Mouse (Mus musculus) CH12.LX (cell line): ENCODE results near the gene Sec31b. TPM values are rescaled to one million over a fixed set of nuclear protein-coding genes. Genes with fewer than 3 reads are reported as not detected.

Experiments
- DNase-seq: peaks from one replicate; pipeline ENCODE4 v3.0.0-alpha.2; 2013; ENCODE audit errors: extremely low read depth
- H3K27ac ChIP-seq: 2 replicates; pipeline ENCODE4 v1.5.1; 2012; ENCODE audit warnings: low read depth, mild to moderate bottlenecking, control low read depth, moderate library complexity; ENCODE audit not compliant: insufficient read depth
- H3K27me3 ChIP-seq: replicated peaks from 2 replicates; pipeline ENCODE3; 2012; ENCODE audit warnings: inconsistent platforms
- H3K36me3 ChIP-seq, 2 experiments: replicated peaks in 1 of 2; 2 replicates each; pipeline versions ENCODE3 to v1.6.1; 2012; ENCODE audit warnings: inconsistent platforms in 1 of 2, low read length in 1 of 2, mild to moderate bottlenecking in 1 of 2, mixed read lengths in 1 of 2, moderate library complexity in 1 of 2; ENCODE audit not compliant: control insufficient read depth in 1 of 2, insufficient read depth in 1 of 2
- H3K4me1 ChIP-seq, 2 experiments: 2 replicates each; pipeline ENCODE4 v1.6.1; 2012; ENCODE audit warnings: inconsistent platforms in 1 of 2, moderate library complexity in 1 of 2; ENCODE audit not compliant: insufficient read depth in 2 of 2, control insufficient read depth in 1 of 2
- H3K4me2 ChIP-seq: 2 replicates; pipeline ENCODE4 v1.6.1; 2012; ENCODE audit warnings: low read depth, mild to moderate bottlenecking, control low read depth; ENCODE audit not compliant: poor library complexity, insufficient read depth, severe bottlenecking
- H3K4me3 ChIP-seq, 3 experiments: fragments of 150-350 bp in 1 of 3; sonication (generic) in 1 of 3; replicated peaks in 1 of 3; 2 replicates each; pipeline versions ENCODE3 to v1.5.1; 2011 to 2012; ENCODE audit warnings: low read depth in 2 of 3, low read length in 2 of 3, mild to moderate bottlenecking in 2 of 3, moderate library complexity in 2 of 3, control low read depth in 1 of 3, improper control_type of control experiment in 1 of 3, inconsistent platforms in 1 of 3, mixed read lengths in 1 of 3; ENCODE audit not compliant: poor library complexity in 1 of 3
- H3K79me2 ChIP-seq: replicated peaks from 2 replicates; pipeline ENCODE4 v1.6.1; 2012; ENCODE audit warnings: mild to moderate bottlenecking, moderate library complexity; ENCODE audit not compliant: control insufficient read depth, poor library complexity, insufficient read depth, severe bottlenecking; ENCODE audit errors: extremely low read depth
- H3K9ac ChIP-seq: 2 replicates; pipeline ENCODE4 v1.6.1; 2012; ENCODE audit warnings: low read depth, mild to moderate bottlenecking, control low read depth, moderate library complexity; ENCODE audit not compliant: insufficient read depth
- H3K9me3 ChIP-seq: replicated peaks from 2 replicates; pipeline ENCODE3; 2012; ENCODE audit warnings: low read length, inconsistent platforms, mixed read lengths
- BHLHE40 ChIP-seq: IDR thresholded peaks from 2 replicates; pipeline ENCODE4 v1.6.1; 2011; ENCODE audit warnings: mild to moderate bottlenecking, low read depth, low read length, improper control_type of control experiment
- CHD2 ChIP-seq: IDR thresholded peaks from 2 replicates; pipeline ENCODE4 v1.6.1; 2011; ENCODE audit warnings: low read length, improper control_type of control experiment
- E2F4 ChIP-seq: IDR thresholded peaks from 2 replicates; pipeline ENCODE4 v1.6.1; 2011; ENCODE audit warnings: low read depth, low read length, improper control_type of control experiment; ENCODE audit not compliant: insufficient replicate concordance
- EP300 ChIP-seq: IDR thresholded peaks from 2 replicates; pipeline ENCODE4 v1.6.1; 2011; ENCODE audit warnings: low read length, improper control_type of control experiment
- GABPA ChIP-seq: IDR thresholded peaks from 2 replicates; pipeline ENCODE4 v1.6.1; 2012; ENCODE audit warnings: low read depth, low read length, improper control_type of control experiment, inconsistent platforms; ENCODE audit not compliant: insufficient replicate concordance
- HCFC1 ChIP-seq: IDR thresholded peaks from 2 replicates; pipeline ENCODE4 v1.6.1; 2012; ENCODE audit warnings: low read depth, mild to moderate bottlenecking, inconsistent platforms, low read length, improper control_type of control experiment
- JUN ChIP-seq: IDR thresholded peaks from 2 replicates; pipeline ENCODE4 v1.6.1; 2011; ENCODE audit warnings: low read depth, mild to moderate bottlenecking, low read length, improper control_type of control experiment, moderate library complexity; ENCODE audit not compliant: insufficient read depth
- KAT2A ChIP-seq: IDR thresholded peaks from 2 replicates; pipeline ENCODE4 v1.6.1; 2012; ENCODE audit warnings: low read length, improper control_type of control experiment, inconsistent platforms; ENCODE audit not compliant: insufficient replicate concordance
- MAZ ChIP-seq: IDR thresholded peaks from 2 replicates; pipeline ENCODE4 v1.6.1; 2012; ENCODE audit warnings: low read depth, mild to moderate bottlenecking, inconsistent platforms, low read length, improper control_type of control experiment, moderate library complexity
- MXI1 ChIP-seq: IDR thresholded peaks from 2 replicates; pipeline ENCODE4 v1.6.1; 2011; ENCODE audit warnings: mild to moderate bottlenecking, low read depth, low read length, improper control_type of control experiment
- MYC ChIP-seq: IDR thresholded peaks from 2 replicates; pipeline ENCODE4 v1.6.1; 2011; ENCODE audit warnings: low read depth, mild to moderate bottlenecking, improper control_type of control experiment, low read length
- POLR2AphosphoS2 ChIP-seq: IDR thresholded peaks from 2 replicates; pipeline ENCODE4 v1.6.1; 2011; ENCODE audit warnings: low read depth, low read length, improper control_type of control experiment
- RCOR1 ChIP-seq: conservative IDR thresholded peaks from 2 replicates; pipeline ENCODE4 v1.6.1; 2012; ENCODE audit warnings: low read depth, mild to moderate bottlenecking, inconsistent platforms, low read length, improper control_type of control experiment
- SMC3 ChIP-seq: IDR thresholded peaks from 2 replicates; pipeline ENCODE4 v1.6.1; 2011; ENCODE audit warnings: low read depth, low read length, improper control_type of control experiment
- TCF12 ChIP-seq: IDR thresholded peaks from 2 replicates; pipeline ENCODE4 v1.6.1; 2014; ENCODE audit warnings: low read depth, mild to moderate bottlenecking, inconsistent platforms, low read length, improper control_type of control experiment
- UBTF ChIP-seq: IDR thresholded peaks from 2 replicates; pipeline ENCODE4 v1.6.1; 2012; ENCODE audit warnings: low read depth, mild to moderate bottlenecking, inconsistent platforms, low read length, improper control_type of control experiment, moderate library complexity
- USF1 ChIP-seq: IDR thresholded peaks from 2 replicates; pipeline ENCODE4 v1.6.1; 2014; ENCODE audit warnings: low read depth, mild to moderate bottlenecking, inconsistent platforms, low read length, improper control_type of control experiment
- USF2 ChIP-seq: conservative IDR thresholded peaks from 2 replicates; pipeline ENCODE4 v1.6.1; 2011; ENCODE audit warnings: low read depth, low read length, improper control_type of control experiment
- ZKSCAN1 ChIP-seq: IDR thresholded peaks from 2 replicates; pipeline ENCODE4 v1.6.1; 2012; ENCODE audit warnings: low read depth, inconsistent platforms, low read length, improper control_type of control experiment, borderline replicate concordance
- ZMIZ1 ChIP-seq: IDR thresholded peaks from 2 replicates; pipeline ENCODE4 v1.6.1; 2012; ENCODE audit warnings: low read depth, mild to moderate bottlenecking, inconsistent platforms, low read length, improper control_type of control experiment
- ZNF384 ChIP-seq: IDR thresholded peaks from 2 replicates; pipeline ENCODE4 v1.6.1; 2012; ENCODE audit warnings: low read depth, low read length, improper control_type of control experiment, inconsistent platforms
- dilution Hi-C: fragments of 300-500 bp; cut with MboI; formaldehyde crosslinking; loops from 2 replicates; pipeline ENCODE4 v1.14.3; 2020; ENCODE audit warnings: low sequenced_read_pairs; ENCODE audit not compliant: extremely low pct_unique_long_range_greater_than_20kb, extremely low pct_ligation_motif_present
- in situ Hi-C: fragments of 300-500 bp; cut with MboI; formaldehyde crosslinking; loops from 3 replicates; pipeline ENCODE4 v1.14.3; 2019; ENCODE audit warnings: low sequenced_read_pairs, low pct_ligation_motif_present, low pct_unique_long_range_greater_than_20kb, mixed read lengths
- polyA plus RNA-seq: library from polyadenylated mRNA; unstranded; fragments of >175 nt; gene quantifications from 2 replicates; pipeline ENCODE4 v1.2.1, GENCODE M21; 2012; ENCODE audit warnings: low read depth; ENCODE audit not compliant: insufficient read length
- total RNA-seq, 2 experiments: library from RNA; depleted of rRNA; stranded (reverse); fragments of 300-350 nt in 1 of 2; fragments of >200 nt in 1 of 2; gene quantifications; 2 replicates each; pipeline ENCODE4 v1.2.3; 2012 to 2014

The Sec31b gene
- total and polyA plus RNA-seq, 3 experiments: 0.17 to 1.1 (median 0.19) TPM

- in situ Hi-C loops (loop anchor here (10.0 to 25.0 kb wide), 2 partner anchors 155 to 448 kb away; partner anchors contain the start of genes Pdzd7 and Sfxn3), dilution Hi-C loops (no loop called here)
- no peak for DNase-seq
- Histone ChIP-seq H3K27ac (no peak overlapping the region), H3K27me3 (no peaks in the 10 kb centered on the region), H3K36me3 (no peaks in the 10 kb centered on the region), H3K4me1 (peaks cover 8 to 30% of the 10 kb centered on the region in 2 experiments), H3K4me2 (no peak overlapping the region), H3K9ac (no peak overlapping the region), H3K4me3 (no peak overlapping the region), H3K79me2 (no peaks in the 10 kb centered on the region), H3K9me3 (peaks cover 6% of the 10 kb centered on the region)
- TF ChIP-seq MXI1: no peak
- no peak for TF ChIP-seq GABPA
- no peak for TF ChIP-seq ZKSCAN1
- TF ChIP-seq USF2: no peak
- TF ChIP-seq E2F4: no peak
- no peak for TF ChIP-seq CHD2
- no peak for TF ChIP-seq JUN
- TF ChIP-seq USF1: no peak
- TF ChIP-seq TCF12: no peak
- no peak for TF ChIP-seq ZNF384
- TF ChIP-seq MAZ: no peak
These were observed 44.0 kb upstream of the Sec31b start for GRCm38 (mm10) chr19:44589591-44590223.

DNA sequence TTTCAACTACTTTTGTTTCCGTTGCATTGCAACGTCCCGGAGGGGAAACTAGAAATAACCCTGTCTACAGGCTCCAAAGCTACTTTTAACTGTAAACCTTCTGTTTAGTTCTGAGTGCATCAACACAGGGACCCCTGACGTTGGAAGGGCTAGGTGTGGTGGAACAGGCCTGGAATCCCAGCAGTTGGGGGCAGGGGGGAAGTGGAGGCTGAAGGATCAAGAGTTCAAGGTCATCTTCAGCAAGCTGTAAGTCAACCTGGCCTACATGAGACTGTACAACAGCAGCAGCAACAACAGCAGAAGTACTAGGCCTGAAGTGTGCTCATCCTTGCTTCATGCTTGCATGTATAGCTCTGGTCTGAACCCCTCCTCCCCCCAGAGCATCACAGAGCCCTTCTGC lies 42.4 kb upstream of the Sec31b start:
- TF ChIP-seq CHD2: no peak
- no peak for TF ChIP-seq UBTF
- TF ChIP-seq SMC3: no peak
- TF ChIP-seq JUN: no peak
- TF ChIP-seq POLR2AphosphoS2: no peak
- TF ChIP-seq MYC: no peak
- TF ChIP-seq ZMIZ1: no peak
- TF ChIP-seq ZKSCAN1: no peak
- TF ChIP-seq RCOR1: no peak
- no peak for TF ChIP-seq HCFC1
- TF ChIP-seq BHLHE40: no peak
- no peak for TF ChIP-seq KAT2A
- no peak for TF ChIP-seq EP300
- no peak for TF ChIP-seq GABPA
- TF ChIP-seq TCF12: no peak
- no peak for TF ChIP-seq E2F4
- no peak for TF ChIP-seq MAZ
- TF ChIP-seq, all 38 proteins: peak for 0
- dilution Hi-C loops: no loop called here
- no peak overlapping the region for H3K27ac ChIP-seq
- in situ Hi-C loops: loop anchor here (25.0 kb wide), 1 partner anchor 449 kb away; the partner anchor contains the start of genes Pdzd7 and Sfxn3
- H3K36me3 ChIP-seq: no peaks in the 10 kb centered on the region
- H3K4me3 ChIP-seq: no peak overlapping the region
- no peak overlapping the region for H3K9ac ChIP-seq
- H3K4me2 ChIP-seq: no peak overlapping the region
- DNase-seq: no peak
- H3K4me1 ChIP-seq: peaks cover 8 to 28% of the 10 kb centered on the region in 2 experiments
- no peaks in the 10 kb centered on the region for H3K9me3 ChIP-seq
- H3K27me3 ChIP-seq: peaks cover 2% of the 10 kb centered on the region
- no peaks in the 10 kb centered on the region for H3K79me2 ChIP-seq
